Mouse (Mus musculus) urinary bladder, postnatal 36 days (tissue): ENCODE results near the gene C1rl.
A peak's percentile ranks its signal among the peaks of the same experiment; 100 is the strongest.
"Not testable (repeated sequence)": the region's sequence is repeated elsewhere in the genome, so short reads cannot be mapped to it uniquely, and the experiment has no call there.

Experiments
- DNase-seq, 2 experiments: peaks; one replicate each; pipeline ENCODE4 v3.0.0; 2022; ENCODE audit warnings: low spot score in 2 of 2, mixed read lengths in 1 of 2

Gene C1rl

GRCm38 (mm10) chr6:124492842-124493561, at the start of gene C1rl:
Gene C1rl (plus strand): TSS chr6:124493113.
- DNase-seq = peak; percentile 80 to 84

GRCm38 (mm10) chr6:124443338-124443737, 49.6 kb upstream of the C1rl start:
- DNase-seq = no peak

GRCm38 (mm10) chr6:124446024-124446423, 46.9 kb upstream of the C1rl start:
- DNase-seq = no peak

GRCm38 (mm10) chr6:124446459-124446858, 46.5 kb upstream of the C1rl start:
- no peak for DNase-seq

- DNase-seq = no peak
These were observed 45.6 kb upstream of the C1rl start for GRCm38 (mm10) chr6:124447356-124447755.

- DNase-seq = no peak
These were observed 44.6 kb upstream of the C1rl start for GRCm38 (mm10) chr6:124448186-124448852.

- DNase-seq = no peak
These were observed 43.8 kb upstream of the C1rl start for GRCm38 (mm10) chr6:124448959-124449667.

- no peak for DNase-seq
These were observed 43.1 kb upstream of the C1rl start for GRCm38 (mm10) chr6:124449668-124450383.

- DNase-seq = no peak
These were observed 40.9 kb upstream of the C1rl start for GRCm38 (mm10) chr6:124451995-124452394.

GRCm38 (mm10) chr6:124453756-124454155, 39.2 kb upstream of the C1rl start:
- DNase-seq = no peak

GRCm38 (mm10) chr6:124456243-124456642, 36.7 kb upstream of the C1rl start:
- DNase-seq = no peak

- no peak for DNase-seq
These were observed 35.1 kb upstream of the C1rl start for GRCm38 (mm10) chr6:124457827-124458226.

- no peak for DNase-seq
These were observed 34.4 kb upstream of the C1rl start for GRCm38 (mm10) chr6:124458505-124458904.

- no peak for DNase-seq
These were observed 33.5 kb upstream of the C1rl start for GRCm38 (mm10) chr6:124459388-124459787.

GRCm38 (mm10) chr6:124463881-124464291, 29.0 kb upstream of the C1rl start:
- no peak for DNase-seq

- DNase-seq = peak; percentile 24 to 54
These were observed 28.3 kb upstream of the C1rl start, which contains the start of gene Clstn3 for GRCm38 (mm10) chr6:124464305-124465271. Gene Clstn3 (minus strand): TSS chr6:124464794.

- no peak for DNase-seq
These were observed 27.6 kb upstream of the C1rl start for GRCm38 (mm10) chr6:124465299-124465698.

- no peak for DNase-seq
These were observed 27.2 kb upstream of the C1rl start for GRCm38 (mm10) chr6:124465729-124466128.

- no peak for DNase-seq
These were observed 21.8 kb upstream of the C1rl start for GRCm38 (mm10) chr6:124471121-124471520.

- not testable (repeated sequence) for DNase-seq
These were observed 20.9 kb upstream of the C1rl start for GRCm38 (mm10) chr6:124471783-124472638.
